Mouse (Mus musculus): Measurements from ENCODE around the gene Agr2. TPM values are rescaled to one million over a fixed set of nuclear protein-coding genes. Genes with fewer than 3 reads are reported as not detected.
A peak's percentile ranks its signal among the peaks of the same experiment; 100 is the strongest.

Agr2 gene
- 255 and 340 TPM in 2 replicates for polyA plus RNA-seq (2015; fragmentation: Nextera tagmentation; extraction: Ambion mirVana)

DNA sequence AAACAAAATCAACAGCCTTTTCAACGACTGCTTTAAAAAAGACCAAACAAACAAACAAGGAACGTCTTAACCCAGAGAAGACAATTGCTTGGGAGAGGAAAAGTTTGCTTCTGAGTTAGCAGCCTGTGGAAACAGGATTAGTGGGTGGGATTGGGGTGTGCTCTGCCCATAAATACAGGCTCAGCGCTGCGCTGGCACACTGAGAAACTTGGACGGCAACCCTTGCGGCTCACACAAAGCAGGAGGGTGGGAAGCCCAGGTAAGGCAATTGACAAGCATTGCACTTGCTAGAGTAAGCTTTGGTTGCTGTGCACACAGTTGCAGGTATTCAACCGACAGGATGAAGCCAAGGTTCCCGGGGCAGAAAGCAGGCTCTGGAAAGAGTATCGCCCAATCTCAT lies at the start of gene Agr2:
Gene Agr2 (plus strand): TSS at position 197 of the 400 bp plus-strand sequence.
- Histone ChIP-seq H3K4me1 (ENCODE audit: control insufficient read depth, insufficient read depth, low read length) (no peaks in the 10 kb centered on the region), H3K9me3 (replicated peaks; ENCODE audit: control insufficient read depth, low read length) (no peaks in the 10 kb centered on the region), H3K36me3 (ENCODE audit: control insufficient read depth, insufficient read depth, low read length) (no peaks in the 10 kb centered on the region), H3K9ac (ENCODE audit: low read length) (peak within 1 kb of the TSS; percentile 53), H3K27ac (ENCODE audit: low read length) (peak within 1 kb of the TSS; percentile 71), H3K27me3 (ENCODE audit: control insufficient read depth, insufficient read depth, low read length) (no peaks in the 10 kb centered on the region), H3K4me3 (replicated peaks; ENCODE audit: low read length) (peak within 1 kb of the TSS; percentile 31), H3K4me2 (ENCODE audit: low read depth, low read length) (peak within 1 kb of the TSS; percentile 30)
- WGBS, result 51% methylated on average over 9 of the region's 9 CpGs
- peak; percentile 69; the same call in 1 of the 2 replicates for ATAC-seq (ENCODE audit: insufficient read depth, low FRiP score)

DNA sequence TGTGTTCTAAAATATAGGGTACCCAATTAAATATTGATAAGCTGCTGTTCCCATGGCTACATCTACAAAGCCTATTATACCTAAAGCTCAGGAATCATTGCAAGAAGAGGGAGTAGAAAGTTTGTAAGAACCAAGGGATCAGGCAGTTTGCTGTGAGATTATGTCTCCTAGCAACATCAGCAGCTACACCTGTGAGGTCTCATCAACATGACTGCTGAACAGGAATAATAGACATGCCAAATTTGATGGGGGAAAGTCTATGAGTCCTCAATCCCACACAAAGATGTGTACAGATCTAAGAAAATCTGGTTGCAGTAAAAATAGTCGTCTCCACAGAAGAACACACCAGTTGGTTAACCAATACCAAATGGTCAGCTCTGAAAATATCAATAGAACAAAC lies 41.0 kb upstream of the Agr2 start:
- no peak overlapping the region for H3K4me3 ChIP-seq (replicated peaks; ENCODE audit: low read length)
- H3K9ac ChIP-seq (ENCODE audit: low read length), result no peak overlapping the region
- no peak overlapping the region for H3K27ac ChIP-seq (ENCODE audit: low read length)
- no peak overlapping the region for H3K4me2 ChIP-seq (ENCODE audit: low read depth, low read length)
- no peaks in the 10 kb centered on the region for H3K36me3 ChIP-seq (ENCODE audit: control insufficient read depth, insufficient read depth, low read length)
- no peaks in the 10 kb centered on the region for H3K9me3 ChIP-seq (replicated peaks; ENCODE audit: control insufficient read depth, low read length)
- no peak for ATAC-seq (ENCODE audit: insufficient read depth, low FRiP score)
- H3K4me1 ChIP-seq (ENCODE audit: control insufficient read depth, insufficient read depth, low read length), result no peaks in the 10 kb centered on the region
- WGBS, result 64% methylated on average over 1 of the region's 1 CpGs
- no peaks in the 10 kb centered on the region for H3K27me3 ChIP-seq (ENCODE audit: control insufficient read depth, insufficient read depth, low read length)

DNA sequence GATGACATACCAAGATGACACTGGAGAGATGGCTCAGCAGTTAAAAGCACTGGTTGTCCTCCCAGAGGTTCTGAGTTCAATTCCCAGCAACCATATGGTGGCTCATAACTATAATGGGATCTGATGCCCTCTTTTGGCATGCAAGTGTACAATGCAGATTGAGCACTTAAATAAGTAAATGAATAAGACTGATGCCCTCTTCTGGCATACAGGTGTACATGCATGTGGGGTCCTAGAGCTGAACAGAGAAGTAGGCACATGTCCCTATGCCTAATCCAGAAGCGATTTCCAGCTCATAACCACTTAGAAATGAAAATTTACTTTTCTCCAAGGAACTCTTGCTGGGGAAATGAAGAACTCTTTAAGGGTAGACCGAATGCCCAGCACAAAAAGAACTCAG lies 35.5 kb upstream of the Agr2 start:
- Histone ChIP-seq H3K36me3 (ENCODE audit: control insufficient read depth, insufficient read depth, low read length) (no peaks in the 10 kb centered on the region), H3K27me3 (ENCODE audit: control insufficient read depth, insufficient read depth, low read length) (no peaks in the 10 kb centered on the region), H3K4me2 (ENCODE audit: low read depth, low read length) (no peak overlapping the region), H3K27ac (ENCODE audit: low read length) (no peak overlapping the region), H3K4me3 (replicated peaks; ENCODE audit: low read length) (no peak overlapping the region), H3K9me3 (replicated peaks; ENCODE audit: control insufficient read depth, low read length) (no peaks in the 10 kb centered on the region), H3K4me1 (ENCODE audit: control insufficient read depth, insufficient read depth, low read length) (no peaks in the 10 kb centered on the region), H3K9ac (ENCODE audit: low read length) (no peak overlapping the region)
- ATAC-seq (ENCODE audit: insufficient read depth, low FRiP score), result no peak
- WGBS, result 79% methylated on average over 2 of the region's 2 CpGs

DNA sequence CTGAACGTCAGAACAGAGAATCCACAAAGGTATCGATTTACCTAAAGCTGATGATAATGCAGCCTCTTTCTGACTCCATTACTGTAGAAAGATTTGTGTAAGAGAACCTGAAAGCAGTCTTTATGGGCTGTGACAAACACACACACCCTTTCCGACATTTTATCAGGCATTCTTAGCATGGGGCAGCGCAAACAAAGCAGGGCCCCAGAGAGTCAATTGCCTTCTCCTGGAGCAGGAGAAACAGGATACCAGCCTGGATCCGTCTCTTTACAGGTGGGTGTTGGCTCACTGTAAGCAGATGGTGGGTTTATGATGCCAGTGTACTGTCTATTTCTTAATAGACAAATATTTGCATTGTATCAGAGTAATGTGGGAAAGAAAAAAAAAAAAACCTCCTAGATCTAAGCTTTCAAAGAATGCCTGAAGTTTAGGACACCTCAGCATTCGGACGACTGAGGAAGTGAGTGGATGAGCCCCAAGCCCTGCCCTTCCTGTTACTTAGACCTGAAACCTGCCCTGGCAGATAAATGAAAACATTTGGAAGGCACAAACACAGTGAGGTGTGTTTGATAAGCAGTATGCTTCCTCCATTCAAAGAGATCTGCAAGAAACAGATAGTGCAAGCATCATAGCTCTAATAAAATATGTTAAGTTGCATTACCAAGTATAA lies 26.5 kb upstream of the Agr2 start:
- Histone ChIP-seq H3K27me3 (ENCODE audit: control insufficient read depth, insufficient read depth, low read length) (no peaks in the 10 kb centered on the region), H3K4me3 (replicated peaks; ENCODE audit: low read length) (no peak overlapping the region), H3K27ac (ENCODE audit: low read length) (peak overlapping the region; percentile 75), H3K36me3 (ENCODE audit: control insufficient read depth, insufficient read depth, low read length) (no peaks in the 10 kb centered on the region), H3K4me2 (ENCODE audit: low read depth, low read length) (0 out of 2 replicates have a peak overlapping the region, but pooled peaks have one; percentile 4), H3K9me3 (replicated peaks; ENCODE audit: control insufficient read depth, low read length) (no peaks in the 10 kb centered on the region), H3K9ac (ENCODE audit: low read length) (no peak overlapping the region), H3K4me1 (ENCODE audit: control insufficient read depth, insufficient read depth, low read length) (no peaks in the 10 kb centered on the region)
- 43% methylated on average over 7 of the region's 7 CpGs for WGBS
- ATAC-seq (ENCODE audit: insufficient read depth, low FRiP score), result peak; percentile 82

DNA sequence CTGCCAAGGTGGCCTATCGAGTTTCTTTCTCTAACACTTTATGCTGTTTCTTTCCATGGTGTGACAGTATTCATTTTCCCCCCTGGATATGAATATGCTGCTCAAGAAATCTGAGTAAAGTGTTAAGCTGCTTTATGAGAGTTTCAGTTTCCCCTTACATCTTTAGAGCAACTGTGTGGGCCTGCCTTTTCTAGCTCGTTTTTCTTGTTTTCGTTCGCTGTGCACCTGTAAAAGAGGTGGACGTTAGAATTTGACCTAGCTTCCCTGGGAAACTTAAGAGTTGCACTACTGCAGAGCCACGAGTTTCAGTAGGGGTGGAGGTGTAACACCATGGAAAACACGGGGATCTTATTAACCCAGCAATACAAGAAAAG lies 26.0 kb upstream of the Agr2 start:
- no peaks in the 10 kb centered on the region for H3K36me3 ChIP-seq (ENCODE audit: control insufficient read depth, insufficient read depth, low read length)
- 0 out of 2 replicates have a peak overlapping the region, but pooled peaks have one; percentile 4 for H3K4me2 ChIP-seq (ENCODE audit: low read depth, low read length)
- ATAC-seq (ENCODE audit: insufficient read depth, low FRiP score), result no peak
- peak overlapping the region; percentile 75 for H3K27ac ChIP-seq (ENCODE audit: low read length)
- H3K4me3 ChIP-seq (replicated peaks; ENCODE audit: low read length), result no peak overlapping the region
- WGBS, result 52% methylated on average over 7 of the region's 7 CpGs
- no peaks in the 10 kb centered on the region for H3K9me3 ChIP-seq (replicated peaks; ENCODE audit: control insufficient read depth, low read length)
- no peak overlapping the region for H3K9ac ChIP-seq (ENCODE audit: low read length)
- H3K27me3 ChIP-seq (ENCODE audit: control insufficient read depth, insufficient read depth, low read length), result no peaks in the 10 kb centered on the region
- H3K4me1 ChIP-seq (ENCODE audit: control insufficient read depth, insufficient read depth, low read length), result no peaks in the 10 kb centered on the region

DNA sequence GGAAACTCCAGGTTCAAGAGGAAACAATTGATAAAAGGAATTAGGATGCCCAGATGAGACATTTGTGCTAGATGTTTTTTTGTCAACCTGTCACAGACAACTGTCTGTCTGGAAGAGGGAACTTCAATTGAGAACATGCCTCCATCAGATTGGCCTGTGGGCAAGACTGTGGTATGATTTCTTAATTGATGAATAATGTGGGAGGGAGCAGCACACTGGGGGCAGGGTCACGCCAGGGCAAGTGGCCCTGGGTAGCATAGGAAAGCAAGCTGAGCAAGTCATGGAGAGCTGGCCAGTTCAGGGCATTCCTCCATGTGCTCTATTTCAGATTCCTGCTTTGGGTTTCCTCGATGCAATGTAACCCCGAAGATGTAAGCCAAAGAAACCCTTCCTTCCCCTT lies 16.8 kb upstream of the Agr2 start:
- Histone ChIP-seq H3K27me3 (ENCODE audit: control insufficient read depth, insufficient read depth, low read length) (no peaks in the 10 kb centered on the region), H3K9ac (ENCODE audit: low read length) (no peak overlapping the region), H3K4me3 (replicated peaks; ENCODE audit: low read length) (no peak overlapping the region), H3K4me2 (ENCODE audit: low read depth, low read length) (no peak overlapping the region), H3K9me3 (replicated peaks; ENCODE audit: control insufficient read depth, low read length) (no peaks in the 10 kb centered on the region), H3K4me1 (ENCODE audit: control insufficient read depth, insufficient read depth, low read length) (no peaks in the 10 kb centered on the region), H3K36me3 (ENCODE audit: control insufficient read depth, insufficient read depth, low read length) (no peaks in the 10 kb centered on the region), H3K27ac (ENCODE audit: low read length) (no peak overlapping the region)
- ATAC-seq (ENCODE audit: insufficient read depth, low FRiP score), result no peak
- WGBS, result 82% methylated on average over 3 of the region's 3 CpGs

DNA sequence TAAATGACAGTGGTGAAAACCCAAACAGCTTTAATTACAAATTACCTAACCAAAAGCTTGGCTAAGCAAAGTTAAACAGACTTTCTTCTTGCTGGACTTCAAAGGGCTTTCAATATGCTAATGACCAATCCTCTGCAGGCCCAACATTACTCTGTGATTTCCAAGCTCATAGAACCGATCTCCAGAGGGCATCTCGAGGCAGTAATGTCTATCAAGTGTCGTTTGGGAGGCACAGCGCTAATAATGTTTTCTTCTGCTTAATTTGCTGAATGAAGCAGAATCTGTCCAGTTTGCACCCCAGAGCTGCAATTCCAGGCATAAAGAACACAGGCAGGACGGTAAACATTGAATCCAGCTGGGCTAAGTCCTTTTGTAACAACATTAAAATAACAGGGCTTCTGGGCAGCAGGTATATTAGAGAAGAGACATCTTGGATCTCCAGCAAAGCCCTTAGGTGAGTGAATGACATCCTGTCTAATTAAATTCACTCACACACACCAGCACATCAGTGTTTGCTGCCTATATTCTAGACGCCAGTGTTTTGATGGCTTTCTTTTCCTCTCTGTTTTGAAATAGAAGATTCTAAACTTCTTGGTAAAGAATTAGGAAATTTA lies 15.0 kb upstream of the Agr2 start:
- Histone ChIP-seq H3K27me3 (ENCODE audit: control insufficient read depth, insufficient read depth, low read length) (no peaks in the 10 kb centered on the region), H3K4me1 (ENCODE audit: control insufficient read depth, insufficient read depth, low read length) (no peaks in the 10 kb centered on the region), H3K36me3 (ENCODE audit: control insufficient read depth, insufficient read depth, low read length) (no peaks in the 10 kb centered on the region), H3K27ac (ENCODE audit: low read length) (no peak overlapping the region), H3K9ac (ENCODE audit: low read length) (no peak overlapping the region), H3K9me3 (replicated peaks; ENCODE audit: control insufficient read depth, low read length) (no peaks in the 10 kb centered on the region), H3K4me3 (replicated peaks; ENCODE audit: low read length) (no peak overlapping the region), H3K4me2 (ENCODE audit: low read depth, low read length) (no peak overlapping the region)
- ATAC-seq (ENCODE audit: insufficient read depth, low FRiP score), result no peak
- WGBS, result 43% methylated on average over 6 of the region's 6 CpGs

DNA sequence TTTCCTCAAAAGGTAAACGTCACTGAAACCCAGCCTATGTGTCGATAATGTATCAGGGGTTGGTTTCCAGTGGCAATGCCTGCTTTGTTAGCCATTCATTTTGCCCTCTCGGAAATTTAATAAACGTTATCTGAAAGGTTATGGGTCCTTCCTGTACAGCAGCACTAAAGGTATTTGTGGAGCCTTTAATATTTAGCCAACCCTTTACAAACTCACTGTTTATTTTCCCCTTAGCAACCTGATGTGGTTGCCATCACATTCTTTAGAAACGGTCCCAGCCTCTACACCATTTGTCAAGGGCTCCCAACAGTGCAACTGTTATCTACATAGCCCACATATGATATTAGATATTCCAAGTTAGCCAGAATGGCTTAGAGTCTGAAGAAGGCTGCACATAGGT lies 13.1 kb upstream of the Agr2 start:
- peak; percentile 89 for ATAC-seq (ENCODE audit: insufficient read depth, low FRiP score)
- Histone ChIP-seq H3K4me1 (ENCODE audit: control insufficient read depth, insufficient read depth, low read length) (no peaks in the 10 kb centered on the region), H3K9me3 (replicated peaks; ENCODE audit: control insufficient read depth, low read length) (no peaks in the 10 kb centered on the region), H3K4me2 (ENCODE audit: low read depth, low read length) (no peak overlapping the region), H3K27ac (ENCODE audit: low read length) (no peak overlapping the region), H3K27me3 (ENCODE audit: control insufficient read depth, insufficient read depth, low read length) (no peaks in the 10 kb centered on the region), H3K4me3 (replicated peaks; ENCODE audit: low read length) (no peak overlapping the region), H3K36me3 (ENCODE audit: control insufficient read depth, insufficient read depth, low read length) (no peaks in the 10 kb centered on the region), H3K9ac (ENCODE audit: low read length) (no peak overlapping the region)
- 55% methylated on average over 5 of the region's 5 CpGs for WGBS

DNA sequence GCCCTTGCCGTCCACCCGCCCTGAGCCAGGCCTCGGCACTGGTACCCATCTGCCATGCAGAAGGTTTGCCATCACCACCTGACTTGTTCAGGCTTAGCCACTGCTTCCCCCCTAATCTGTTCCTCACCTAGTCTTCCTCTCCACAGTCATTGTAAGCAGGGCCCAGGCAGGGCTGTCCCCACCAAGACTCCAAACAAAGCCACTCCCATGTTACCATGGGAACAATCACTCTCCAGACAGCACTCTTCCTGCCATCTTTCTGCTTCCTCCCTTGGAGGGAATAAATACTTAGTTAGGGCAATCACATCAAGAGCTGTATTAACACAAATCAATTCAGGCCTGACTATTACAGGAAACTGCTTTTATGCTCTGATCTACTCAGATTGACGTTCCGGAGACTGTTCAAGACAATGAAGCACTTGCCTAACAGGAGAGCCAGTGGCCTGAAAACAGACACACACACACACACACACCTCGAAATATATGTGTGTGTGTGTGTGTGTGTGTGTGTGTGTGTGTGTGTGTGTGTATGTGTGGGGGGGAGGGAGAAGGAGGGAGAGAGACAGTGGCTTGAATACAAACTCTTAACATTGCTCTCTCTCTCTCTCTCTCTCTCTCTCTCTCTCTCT lies 10.9 kb upstream of the Agr2 start:
- Histone ChIP-seq H3K4me2 (ENCODE audit: low read depth, low read length) (no peak overlapping the region), H3K27me3 (ENCODE audit: control insufficient read depth, insufficient read depth, low read length) (no peaks in the 10 kb centered on the region), H3K4me3 (replicated peaks; ENCODE audit: low read length) (no peak overlapping the region), H3K9me3 (replicated peaks; ENCODE audit: control insufficient read depth, low read length) (no peaks in the 10 kb centered on the region), H3K36me3 (ENCODE audit: control insufficient read depth, insufficient read depth, low read length) (no peaks in the 10 kb centered on the region), H3K4me1 (ENCODE audit: control insufficient read depth, insufficient read depth, low read length) (no peaks in the 10 kb centered on the region), H3K27ac (ENCODE audit: low read length) (peak overlapping the region; percentile 53; the same call in 1 of the 2 replicates), H3K9ac (ENCODE audit: low read length) (no peak overlapping the region)
- peak; percentile 80; the same call in 1 of the 2 replicates for ATAC-seq (ENCODE audit: insufficient read depth, low FRiP score)
- 22% methylated on average over 6 of the region's 6 CpGs for WGBS

Data from stomach, embryonic 16.5 days (tissue).